Mouse (Mus musculus): ENCODE results near the gene C530008M17Rik. TPM values are rescaled to one million over a fixed set of nuclear protein-coding genes. Genes with fewer than 3 reads are reported as not detected.

The C530008M17Rik gene
- polyA plus RNA-seq, 1 experiment from 2014 or later: 13.4 TPM

DNA sequence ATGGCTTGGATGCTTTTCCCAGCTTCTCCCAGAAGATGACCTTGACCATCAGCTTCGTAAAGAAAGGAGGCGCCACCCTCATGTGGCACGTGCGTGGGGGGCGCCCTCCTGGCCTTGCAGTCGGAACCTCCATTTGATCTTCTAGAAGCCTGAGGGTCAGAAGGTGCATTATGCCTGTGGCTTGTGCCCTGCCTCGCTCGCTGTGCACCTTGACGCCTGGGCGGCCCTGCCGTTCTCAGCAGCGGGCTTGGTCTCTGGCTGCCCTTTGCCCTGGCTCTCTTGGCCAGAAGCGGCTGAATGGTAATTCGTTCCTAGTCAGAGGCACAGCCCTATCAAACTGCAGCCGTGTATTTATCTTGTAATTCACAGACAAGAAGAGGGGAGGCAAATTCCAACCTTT lies 165.8 kb downstream of the C530008M17Rik start:
- Histone ChIP-seq H3K36me3 (0 out of 2 replicates have a peak, but pooled peaks cover 5% of the 10 kb centered on the region), H3K4me3 (no peak overlapping the region), H3K9me3 (no peaks in the 10 kb centered on the region), H3K27me3 (no peaks in the 10 kb centered on the region), H3K4me1 (no peaks in the 10 kb centered on the region), H3K9ac (no peak overlapping the region), H3K4me2 (no peak overlapping the region), H3K27ac (no peak overlapping the region)
- no peak for ATAC-seq (ENCODE audit: insufficient number of reproducible peaks, low FRiP score, low TSS enrichment, low read depth)
- 86% methylated on average over 15 of the region's 15 CpGs for WGBS

GRCm38 (mm10) chr5:76828527-76829240 lies 172.4 kb downstream of the C530008M17Rik start:
- H3K27me3 ChIP-seq: no peaks in the 10 kb centered on the region

GRCm38 (mm10) chr5:76832529-76833210 lies 176.4 kb downstream of the C530008M17Rik start:
- H3K9me3 ChIP-seq: no peaks in the 10 kb centered on the region
- H3K4me2 ChIP-seq: no peak overlapping the region
- H3K27me3 ChIP-seq: no peaks in the 10 kb centered on the region
- 67% methylated on average over 17 of the region's 17 CpGs for WGBS
- H3K4me3 ChIP-seq: no peak overlapping the region
- ATAC-seq (ENCODE audit: insufficient number of reproducible peaks, low FRiP score, low TSS enrichment, low read depth): no peak
- no peaks in the 10 kb centered on the region for H3K36me3 ChIP-seq
- H3K27ac ChIP-seq: no peak overlapping the region
- no peak overlapping the region for H3K9ac ChIP-seq
- H3K4me1 ChIP-seq: no peaks in the 10 kb centered on the region

More at GRCm38 (mm10) chr5:76828527-76829240, 172.4 kb downstream of the C530008M17Rik start:
- Histone ChIP-seq H3K9me3 (no peaks in the 10 kb centered on the region), H3K4me1 (no peaks in the 10 kb centered on the region), H3K9ac (no peak overlapping the region), H3K4me2 (no peak overlapping the region), H3K36me3 (0 out of 2 replicates have a peak, but pooled peaks cover 2% of the 10 kb centered on the region), H3K4me3 (no peak overlapping the region), H3K27ac (no peak overlapping the region)
- 86% methylated on average over 7 of the region's 7 CpGs for WGBS
- ATAC-seq (ENCODE audit: insufficient number of reproducible peaks, low FRiP score, low TSS enrichment, low read depth): no peak

GRCm38 (mm10) chr5:76837018-76837417 lies 180.7 kb downstream of the C530008M17Rik start:
- no peaks in the 10 kb centered on the region for H3K9me3 ChIP-seq
- H3K4me2 ChIP-seq: no peak overlapping the region
- ATAC-seq (ENCODE audit: insufficient number of reproducible peaks, low FRiP score, low TSS enrichment, low read depth): no peak
- H3K4me1 ChIP-seq: peaks cover 2% of the 10 kb centered on the region; the same call in 1 of the 2 replicates
- H3K36me3 ChIP-seq: no peaks in the 10 kb centered on the region
- no peak overlapping the region for H3K9ac ChIP-seq
- no peak overlapping the region for H3K4me3 ChIP-seq
- H3K27ac ChIP-seq: no peak overlapping the region
- no peaks in the 10 kb centered on the region for H3K27me3 ChIP-seq
- WGBS: 58% methylated on average over 5 of the region's 5 CpGs

DNA sequence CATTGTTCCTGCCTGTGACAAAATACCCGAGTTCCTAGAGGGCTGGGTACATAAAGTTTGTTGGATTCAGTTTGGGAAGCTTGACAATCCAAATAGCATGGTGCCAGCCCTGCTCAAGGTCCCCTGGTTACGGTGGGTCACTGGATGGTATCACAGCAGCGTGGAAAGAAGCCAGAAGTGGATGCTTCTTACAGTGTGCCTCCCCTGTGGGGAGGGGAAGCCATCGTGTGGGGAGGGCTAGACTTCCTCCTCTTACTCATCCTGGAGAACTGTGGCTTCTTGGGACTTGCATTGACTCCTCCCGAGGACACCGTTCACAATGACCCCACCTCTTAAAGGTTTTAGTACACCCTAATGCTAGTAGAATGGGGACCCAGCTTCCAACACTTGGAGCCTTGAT lies 183.5 kb downstream of the C530008M17Rik start:
- Histone ChIP-seq H3K4me1 (peaks cover 5% of the 10 kb centered on the region; the same call in 1 of the 2 replicates), H3K9me3 (no peaks in the 10 kb centered on the region), H3K36me3 (no peaks in the 10 kb centered on the region), H3K9ac (no peak overlapping the region), H3K27me3 (no peaks in the 10 kb centered on the region), H3K4me3 (no peak overlapping the region), H3K27ac (no peak overlapping the region), H3K4me2 (no peak overlapping the region)
- 82% methylated on average over 6 of the region's 6 CpGs for WGBS
- no peak for ATAC-seq (ENCODE audit: insufficient number of reproducible peaks, low FRiP score, low TSS enrichment, low read depth)

- Histone ChIP-seq H3K4me2 (no peak overlapping the region), H3K27me3 (no peaks in the 10 kb centered on the region), H3K9me3 (no peaks in the 10 kb centered on the region), H3K9ac (no peak overlapping the region), H3K4me1 (peaks cover 5% of the 10 kb centered on the region; the same call in 1 of the 2 replicates), H3K27ac (no peak overlapping the region), H3K36me3 (no peaks in the 10 kb centered on the region), H3K4me3 (no peak overlapping the region)
- no peak for ATAC-seq (ENCODE audit: insufficient number of reproducible peaks, low FRiP score, low TSS enrichment, low read depth)
- whole genome bisulfite sequencing: 75% methylated on average over 2 of the region's 2 CpGs
Measured at GRCm38 (mm10) chr5:76841859-76842258, 185.5 kb downstream of the C530008M17Rik start.

GRCm38 (mm10) chr5:76843448-76843847 lies 187.1 kb downstream of the C530008M17Rik start:
- no peaks in the 10 kb centered on the region for H3K9me3 ChIP-seq
- no peak for ATAC-seq (ENCODE audit: insufficient number of reproducible peaks, low FRiP score, low TSS enrichment, low read depth)
- no peak overlapping the region for H3K4me3 ChIP-seq
- H3K27ac ChIP-seq: no peak overlapping the region
- 16% methylated on average over 4 of the region's 4 CpGs for WGBS
- H3K9ac ChIP-seq: no peak overlapping the region
- peaks cover 5% of the 10 kb centered on the region; the same call in 1 of the 2 replicates for H3K4me1 ChIP-seq
- H3K27me3 ChIP-seq: no peaks in the 10 kb centered on the region
- no peak overlapping the region for H3K4me2 ChIP-seq
- H3K36me3 ChIP-seq: no peaks in the 10 kb centered on the region

DNA sequence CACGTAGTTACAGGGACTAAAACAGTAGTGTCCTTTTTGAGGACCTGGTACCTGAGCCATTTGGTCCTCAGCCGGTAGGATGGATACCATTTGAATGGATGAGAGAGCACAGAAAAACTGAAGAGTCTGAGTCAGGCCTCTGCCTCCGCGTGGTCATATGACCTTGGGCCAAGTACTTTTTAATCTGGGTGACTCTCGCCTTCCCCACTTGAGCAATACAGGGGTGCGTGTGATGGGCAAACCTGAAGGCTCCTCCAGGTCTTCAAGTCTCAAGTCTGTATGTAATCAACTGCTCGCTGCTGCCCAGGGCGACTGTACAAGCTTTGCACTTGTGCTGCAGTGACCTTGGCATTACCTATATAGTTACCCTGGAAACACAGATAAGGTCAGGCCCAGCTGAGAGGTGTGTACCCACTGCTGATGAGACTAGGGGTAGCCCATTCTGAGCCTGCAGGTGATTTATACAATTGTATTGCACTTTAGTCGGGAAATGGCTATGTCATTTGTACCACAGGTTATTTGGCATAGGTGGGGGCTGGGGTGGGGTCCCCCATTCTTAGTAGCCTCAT lies 187.6 kb downstream of the C530008M17Rik start:
- WGBS: 83% methylated on average over 9 of the region's 9 CpGs
- Histone ChIP-seq H3K9ac (no peak overlapping the region), H3K36me3 (no peaks in the 10 kb centered on the region), H3K4me2 (no peak overlapping the region), H3K27ac (no peak overlapping the region), H3K4me3 (no peak overlapping the region), H3K9me3 (no peaks in the 10 kb centered on the region), H3K4me1 (peaks cover 5% of the 10 kb centered on the region; the same call in 1 of the 2 replicates), H3K27me3 (no peaks in the 10 kb centered on the region)
- no peak for ATAC-seq (ENCODE audit: insufficient number of reproducible peaks, low FRiP score, low TSS enrichment, low read depth)

GRCm38 (mm10) chr5:76844618-76845186 lies 188.4 kb downstream of the C530008M17Rik start:
- no peak overlapping the region for H3K4me3 ChIP-seq
- 66% methylated on average over 14 of the region's 14 CpGs for WGBS
- peaks cover 5% of the 10 kb centered on the region; the same call in 1 of the 2 replicates for H3K4me1 ChIP-seq
- H3K9me3 ChIP-seq: no peaks in the 10 kb centered on the region
- H3K27ac ChIP-seq: 0 out of 2 replicates have a peak overlapping the region, but pooled peaks have one; percentile 33
- H3K9ac ChIP-seq: no peak overlapping the region
- H3K36me3 ChIP-seq: no peaks in the 10 kb centered on the region
- no peaks in the 10 kb centered on the region for H3K27me3 ChIP-seq
- no peak for ATAC-seq (ENCODE audit: insufficient number of reproducible peaks, low FRiP score, low TSS enrichment, low read depth)
- H3K4me2 ChIP-seq: no peak overlapping the region

GRCm38 (mm10) chr5:76847106-76847505 lies 190.8 kb downstream of the C530008M17Rik start:
- no peaks in the 10 kb centered on the region for H3K9me3 ChIP-seq
- WGBS: 78% methylated on average over 6 of the region's 6 CpGs
- 0 out of 2 replicates have a peak, but pooled peaks cover 3% of the 10 kb centered on the region for H3K4me1 ChIP-seq
- no peak overlapping the region for H3K27ac ChIP-seq
- ATAC-seq (ENCODE audit: insufficient number of reproducible peaks, low FRiP score, low TSS enrichment, low read depth): no peak
- H3K9ac ChIP-seq: no peak overlapping the region
- no peak overlapping the region for H3K4me3 ChIP-seq
- H3K4me2 ChIP-seq: no peak overlapping the region
- H3K36me3 ChIP-seq: no peaks in the 10 kb centered on the region
- H3K27me3 ChIP-seq: no peaks in the 10 kb centered on the region

DNA sequence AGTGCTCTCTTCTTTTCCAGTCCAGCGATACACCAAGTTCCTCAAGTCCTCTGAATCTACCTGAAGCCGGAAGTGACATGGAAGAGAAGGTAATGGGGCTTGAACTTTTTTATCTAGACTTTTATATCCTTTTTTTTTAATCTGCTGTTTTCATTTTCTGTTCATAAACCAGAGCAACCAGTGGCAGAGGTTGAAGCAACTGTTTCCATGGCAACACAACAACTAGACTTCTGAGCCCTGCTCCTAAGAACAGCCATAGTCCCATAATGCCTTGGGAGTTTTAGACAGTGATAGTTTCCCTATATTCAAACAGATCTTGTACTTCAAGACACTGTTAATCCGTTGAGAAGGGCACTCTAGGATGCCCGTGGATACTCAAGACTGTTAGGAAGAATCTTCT lies 195.0 kb downstream of the C530008M17Rik start:
- Histone ChIP-seq H3K27ac (no peak overlapping the region), H3K9ac (no peak overlapping the region), H3K4me1 (peaks cover 3% of the 10 kb centered on the region; the same call in 1 of the 2 replicates), H3K27me3 (peaks cover 15% of the 10 kb centered on the region), H3K36me3 (no peaks in the 10 kb centered on the region), H3K9me3 (no peaks in the 10 kb centered on the region), H3K4me3 (no peak overlapping the region), H3K4me2 (no peak overlapping the region)
- WGBS: 84% methylated on average over 4 of the region's 4 CpGs
- ATAC-seq (ENCODE audit: insufficient number of reproducible peaks, low FRiP score, low TSS enrichment, low read depth): no peak

Measured in limb, embryonic 15.5 days (tissue).